Mouse (Mus musculus) G1E (cell line): ENCODE results near the gene Map4.

Source experiments
- CTCF ChIP-seq: IDR thresholded peaks from 2 replicates; pipeline ENCODE4 v1.5.1; 2012; ENCODE audit warnings: low read depth, low read length, inconsistent platforms, mixed read lengths
- TAL1 ChIP-seq: conservative IDR thresholded peaks from 2 replicates; pipeline ENCODE4 v1.6.1; 2012; ENCODE audit warnings: low read depth, low read length, inconsistent platforms, mixed read lengths

DNA sequence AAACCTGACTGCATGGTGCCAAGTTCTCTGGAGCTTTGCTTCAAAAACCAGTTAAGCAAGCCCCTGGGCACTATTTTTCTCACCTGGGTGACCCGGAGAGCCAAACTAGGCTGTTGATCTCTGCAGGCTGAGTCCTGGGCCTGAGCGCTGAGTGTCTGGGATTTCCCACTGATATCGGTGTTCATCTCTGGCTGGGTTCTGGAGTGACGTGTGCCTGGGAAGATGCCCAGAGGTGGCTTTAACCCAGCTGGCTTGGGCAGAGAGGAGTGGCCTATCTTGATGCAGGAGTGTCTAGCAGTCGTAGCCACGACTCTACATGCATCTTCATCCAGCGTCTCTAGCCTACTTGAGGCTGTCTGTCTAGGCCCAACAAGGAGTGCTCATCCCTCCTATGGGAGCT lies 19.5 kb upstream of the Map4 start:
- TF ChIP-seq CTCF, result no peak
- no peak for TF ChIP-seq TAL1
